Mouse (Mus musculus) stomach, postnatal 0 days (tissue): ENCODE measurements at regions not wholly inside any gene's neighbourhood (a gene's known extent, or its start where the extent isn't known, plus 50 kb on each side); places are given as distances from the start of the nearest gene placed in this dataset.

ENCODE experiments used
- CTCF ChIP-seq: IDR thresholded peaks from 2 replicates; pipeline ENCODE4 v1.5.1; 2016; ENCODE audit warnings: antibody characterized with exemption, low read depth, mild to moderate bottlenecking, moderate library complexity
- EP300 ChIP-seq: optimal IDR thresholded peaks from 2 replicates; pipeline ENCODE3; 2016; ENCODE audit warnings: antibody characterized with exemption

- no peak for TF ChIP-seq CTCF
- TF ChIP-seq EP300: no peak
These were observed 94.3 kb upstream of the Gm11042 start for GRCm38 (mm10) chr12:74410511-74410910.
